Mouse (Mus musculus) cerebellum, adult 2 months (tissue): ENCODE results near the gene Spg21. TPM values are rescaled to one million over a fixed set of nuclear protein-coding genes. Genes with fewer than 3 reads are reported as not detected.

Source experiments
- DNase-seq, 2 experiments: peaks; one replicate each; pipeline ENCODE4 v3.0.0; 2021
- H3K27ac ChIP-seq: fragments of 200-500 bp; 2 replicates; pipeline ENCODE4 v1.5.1; 2012; ENCODE audit warnings: low read length, control low read depth, inconsistent platforms; ENCODE audit not compliant: insufficient read depth
- H3K27me3 ChIP-seq: fragments of 200-500 bp; 2 replicates; pipeline ENCODE4 v1.6.1; 2012; ENCODE audit warnings: inconsistent platforms, mild to moderate bottlenecking, low read length, moderate library complexity; ENCODE audit not compliant: control insufficient read depth, insufficient read depth
- H3K4me1 ChIP-seq: fragments of 200-500 bp; 2 replicates; pipeline ENCODE4 v1.6.1; 2011; ENCODE audit warnings: low read length; ENCODE audit not compliant: control insufficient read depth, insufficient read depth
- H3K4me3 ChIP-seq: fragments of 200-500 bp; replicated peaks from 2 replicates; pipeline ENCODE3; 2011; ENCODE audit warnings: mild to moderate bottlenecking, low read depth, low read length, control low read depth; ENCODE audit not compliant: insufficient read depth
- CTCF ChIP-seq: fragments of 200-500 bp; IDR thresholded peaks from 2 replicates; pipeline ENCODE4 v1.5.1; 2011; ENCODE audit warnings: low read depth, mild to moderate bottlenecking, control low read depth, low read length, moderate library complexity, borderline replicate concordance; ENCODE audit not compliant: insufficient read depth
- POLR2A ChIP-seq: fragments of 200-500 bp; IDR thresholded peaks from 2 replicates; pipeline ENCODE4 v1.6.1; 2011; ENCODE audit warnings: low read length, control low read depth, borderline replicate concordance; ENCODE audit not compliant: insufficient read depth
- WGBS: fragments of 180-500 bp; shearing (Covaris S2); methylation state at CpG from one replicate; pipeline ENCODE4 v1.1.7; 2018; 5-methylcytosine and 5-hydroxymethylcytosine counted together
- polyA plus RNA-seq: library from polyadenylated mRNA; depleted of rRNA; stranded (reverse); fragments of >200 nt; gene quantifications from 2 replicates; pipeline ENCODE4 v1.2.3, GENCODE M21; 2012

The Spg21 gene
- polyA plus RNA-seq, 1 experiment = 25.2 TPM

GRCm38 (mm10) chr9:65430401-65430800 lies 30.3 kb upstream of the Spg21 start:
- H3K27ac ChIP-seq = no peak overlapping the region
- DNase-seq = no peak
- TF ChIP-seq CTCF = no peak
- TF ChIP-seq POLR2A = no peak
- no peak overlapping the region for H3K4me3 ChIP-seq
- H3K4me1 ChIP-seq = no peaks in the 10 kb centered on the region
- no peaks in the 10 kb centered on the region for H3K27me3 ChIP-seq

- Histone ChIP-seq H3K4me1 (no peaks in the 10 kb centered on the region), H3K27ac (no peak overlapping the region), H3K27me3 (no peaks in the 10 kb centered on the region), H3K4me3 (no peak overlapping the region)
- no peak for TF ChIP-seq POLR2A
- WGBS = 83% methylated on average over 5 of the region's 5 CpGs
- DNase-seq = no peak
These were observed 29.8 kb upstream of the Spg21 start for GRCm38 (mm10) chr9:65430921-65431320.

- WGBS = 2% methylated on average over 3 of the region's 3 CpGs
- H3K27ac ChIP-seq = no peak overlapping the region
- no peaks in the 10 kb centered on the region for H3K27me3 ChIP-seq
- DNase-seq = peak; percentile 73 to 82
- no peak overlapping the region for H3K4me3 ChIP-seq
- H3K4me1 ChIP-seq = no peaks in the 10 kb centered on the region
- TF ChIP-seq CTCF (peak; percentile 83), POLR2A (no peak)
These were observed 28.5 kb upstream of the Spg21 start for GRCm38 (mm10) chr9:65432236-65432635.

GRCm38 (mm10) chr9:65434140-65434539 lies 26.6 kb upstream of the Spg21 start:
- Histone ChIP-seq H3K27me3 (no peaks in the 10 kb centered on the region), H3K4me3 (no peak overlapping the region), H3K27ac (no peak overlapping the region), H3K4me1 (no peaks in the 10 kb centered on the region)
- TF ChIP-seq CTCF = peak; percentile 32; the same call in 1 of the 2 replicates
- TF ChIP-seq POLR2A = no peak
- DNase-seq = peak; percentile 23 to 27
- WGBS = 64% methylated on average over 5 of the region's 5 CpGs

- Histone ChIP-seq H3K27me3 (no peaks in the 10 kb centered on the region), H3K4me1 (no peaks in the 10 kb centered on the region), H3K27ac (no peak overlapping the region), H3K4me3 (no peak overlapping the region)
- no peak for DNase-seq
- WGBS = 67% methylated on average over 4 of the region's 4 CpGs
- TF ChIP-seq CTCF (no peak), POLR2A (no peak)
These were observed 25.5 kb upstream of the Spg21 start for GRCm38 (mm10) chr9:65435211-65435610.

- H3K4me1 ChIP-seq = no peaks in the 10 kb centered on the region
- DNase-seq = peak; percentile 90
- TF ChIP-seq POLR2A (peak; percentile 95), CTCF (no peak)
- under 1% methylated on average over 54 of the region's 54 CpGs for WGBS
- H3K27me3 ChIP-seq = no peaks in the 10 kb centered on the region
- peak within 1 kb of the TSS; percentile 62 for H3K4me3 ChIP-seq
- H3K27ac ChIP-seq = no peak within 1 kb of the TSS
These were observed 25.0 kb upstream of the Spg21 start, which contains the start of gene Mtfmt for GRCm38 (mm10) chr9:65435671-65436301. Gene Mtfmt (plus strand): TSS chr9:65435782.

- Histone ChIP-seq H3K27me3 (no peaks in the 10 kb centered on the region), H3K27ac (no peak overlapping the region), H3K4me1 (no peaks in the 10 kb centered on the region), H3K4me3 (no peak overlapping the region)
- 93% methylated on average over 4 of the region's 4 CpGs for WGBS
- TF ChIP-seq CTCF (no peak), POLR2A (no peak)
- DNase-seq = no peak
These were observed 16.1 kb upstream of the Spg21 start for GRCm38 (mm10) chr9:65444692-65445091.

GRCm38 (mm10) chr9:65447951-65448350 lies 12.8 kb upstream of the Spg21 start:
- H3K4me3 ChIP-seq = no peak overlapping the region
- TF ChIP-seq CTCF (no peak), POLR2A (no peak)
- no peak overlapping the region for H3K27ac ChIP-seq
- no peaks in the 10 kb centered on the region for H3K4me1 ChIP-seq
- no peaks in the 10 kb centered on the region for H3K27me3 ChIP-seq
- DNase-seq = no peak
- 89% methylated on average over 6 of the region's 6 CpGs for WGBS
